Mouse (Mus musculus) heart, embryonic 15.5 days (tissue): ENCODE results near the gene Utp14b. TPM values are rescaled to one million over a fixed set of nuclear protein-coding genes. Genes with fewer than 3 reads are reported as not detected.

ENCODE experiments used
- polyA plus RNA-seq: library from polyadenylated mRNA; unstranded; fragments of >200 nt; fragmentation: Nextera tagmentation; extraction: Ambion mirVana; gene quantifications from 2 replicates; pipeline ENCODE4 v1.2.1, GENCODE M21; 2015

Gene Utp14b
- polyA plus RNA-seq, 1 experiment from 2014 or later, result 1.8 TPM

Other genes with a start within 250 kb of the Utp14b start
- gene Farsb, start 169.1 kb upstream of the Utp14b start, polyA plus RNA-seq, result 89.4 and 93.1 TPM in 2 replicates
- gene Mogat1, start 147.0 kb upstream of the Utp14b start, polyA plus RNA-seq, result not detected in 2 replicates
- gene BC035947, start 145.9 kb upstream of the Utp14b start, polyA plus RNA-seq, result 0.04 TPM in 1 of 2 replicates, not detected in the other
- gene Acsl3, start 213 bp upstream of the Utp14b start, polyA plus RNA-seq, result 72.2 and 75.6 TPM in 2 replicates
- 4.4 and 6.5 TPM in 2 replicates for gene Kcne4, start 158.7 kb downstream of the Utp14b start, polyA plus RNA-seq